Comparison of ENCODE assay signal across 10 mouse cellular contexts in genomic region chr15:83084022-83084640, GRCm38 (mm10). TPM values are rescaled to one million over a fixed set of nuclear protein-coding genes. Genes with fewer than 3 reads are reported as not detected.
DNase-seq lines count a peak whose midpoint lies in the region; ATAC-seq lines count a peak whose summit lies in the region.
"Had no signal": no experiment of that assay in that cellular context is flagged by ENCODE, and none has a peak within 500 bp of the region (broad histone marks: within the 10 kb centered on the region; RNA-seq: fewer than 3 reads in every experiment).

No protein-coding gene starts in this region.

- DNase-seq in forebrain, embryonic 10.5 days (ENCODE audit: extremely low spot score, low spot score): no peak
- DNase-seq in ZHBTc4 (ENCODE audit: low read depth, low spot score): peak; percentile 32
- DNase-seq in hindbrain, embryonic 10.5 days (ENCODE audit: low spot score): no peak
- DNase-seq in left cerebral cortex, postnatal 25 days (ENCODE audit: low spot score in 2 of 2): peak; percentile 20 to 36
- DNase-seq in B cell, adult 2 months: no peak
- DNase-seq in lung, postnatal 25 days (ENCODE audit: low spot score): no peak

- no peak overlapping the region for H3K4me3 ChIP-seq in forebrain, embryonic 13.5 days
- H3K4me3 ChIP-seq in forebrain, embryonic 10.5 days: no peak overlapping the region
- no peak overlapping the region for H3K4me3 ChIP-seq in hindbrain, embryonic 10.5 days
- H3K4me3 ChIP-seq: embryonic facial prominence, embryonic 12.5 days had no signal

- H3K4me2 ChIP-seq in forebrain, embryonic 13.5 days: peak overlapping the region; percentile 9; the same call in 1 of the 2 replicates
- H3K4me2 ChIP-seq: embryonic facial prominence, embryonic 12.5 days had no signal

- H3K36me3 ChIP-seq in forebrain, embryonic 13.5 days (ENCODE audit: poor library complexity, severe bottlenecking): no peaks in the 10 kb centered on the region
- no peaks in the 10 kb centered on the region for H3K36me3 ChIP-seq in forebrain, embryonic 10.5 days (replicated peaks)
- no peaks in the 10 kb centered on the region for H3K36me3 ChIP-seq in hindbrain, embryonic 10.5 days
- H3K36me3 ChIP-seq: embryonic facial prominence, embryonic 12.5 days had no signal

- peak overlapping the region; percentile 70 for H3K27ac ChIP-seq in forebrain, embryonic 13.5 days
- H3K27ac ChIP-seq in forebrain, embryonic 10.5 days: no peak overlapping the region
- 0 out of 2 replicates have a peak overlapping the region, but pooled peaks have one; percentile 20 for H3K27ac ChIP-seq in hindbrain, embryonic 10.5 days
- H3K27ac ChIP-seq: embryonic facial prominence, embryonic 12.5 days; liver, embryonic 14.5 days had no signal

- peak; percentile 57; the same call in 1 of the 2 replicates for ATAC-seq in forebrain, embryonic 13.5 days
- no peak for ATAC-seq in erythroblast, adult 5-6 weeks (replicated peaks; ENCODE audit: low FRiP score, poor library complexity, severe bottlenecking)

- no peaks in the 10 kb centered on the region for H3K9me3 ChIP-seq in forebrain, embryonic 13.5 days (replicated peaks)
- H3K9me3 ChIP-seq in forebrain, embryonic 10.5 days: no peaks in the 10 kb centered on the region
- no peaks in the 10 kb centered on the region for H3K9me3 ChIP-seq in hindbrain, embryonic 10.5 days
- H3K9me3 ChIP-seq: embryonic facial prominence, embryonic 12.5 days had no signal

- 49% methylated on average over 13 of the region's 13 CpGs for WGBS in forebrain, embryonic 13.5 days
- WGBS in forebrain, embryonic 10.5 days: 75% methylated on average over 13 of the region's 13 CpGs
- 58% methylated on average over 13 of the region's 13 CpGs for WGBS in hindbrain, embryonic 10.5 days

- H3K27me3 ChIP-seq in forebrain, embryonic 13.5 days: peaks cover 16% of the 10 kb centered on the region
- peaks cover 42% of the 10 kb centered on the region for H3K27me3 ChIP-seq in forebrain, embryonic 10.5 days (ENCODE audit: poor library complexity, severe bottlenecking)
- peaks cover 39% of the 10 kb centered on the region for H3K27me3 ChIP-seq in hindbrain, embryonic 10.5 days (ENCODE audit: insufficient read depth, poor library complexity, severe bottlenecking)

- peaks cover 26% of the 10 kb centered on the region for H3K4me1 ChIP-seq in forebrain, embryonic 13.5 days
- H3K4me1 ChIP-seq in forebrain, embryonic 10.5 days: peaks cover 33% of the 10 kb centered on the region
- peaks cover 47% of the 10 kb centered on the region for H3K4me1 ChIP-seq in hindbrain, embryonic 10.5 days (replicated peaks)

- peak overlapping the region; percentile 51 for H3K9ac ChIP-seq in forebrain, embryonic 13.5 days
- H3K9ac ChIP-seq: embryonic facial prominence, embryonic 12.5 days; liver, embryonic 14.5 days had no signal

- intact Hi-C loops in left cerebral cortex, postnatal 25 days (cut with DNase I): loop anchor here (2.0 kb wide), 2 partner anchors 27 kb away; no protein-coding TSS in a partner anchor

RNA-seq across cellular contexts. Expression of gene Serhl, which starts 5.2 kb away (rescaled TPM):
- 35.4 and 36.9 TPM in 2 replicates for polyA plus RNA-seq in forebrain, embryonic 13.5 days (2015; fragmentation: Nextera tagmentation; extraction: Ambion mirVana)
- 49.7 and 51.8 TPM in 2 replicates for polyA plus RNA-seq in forebrain, embryonic 10.5 days (2016; fragmentation: Nextera tagmentation; extraction: Ambion mirVana)
- 57.1 and 58.9 TPM in 2 replicates for polyA plus RNA-seq in hindbrain, embryonic 10.5 days (2016; fragmentation: Nextera tagmentation; extraction: Ambion mirVana)
- 1 to 10 TPM; 8.3 to 9.8 TPM for total RNA-seq in left cerebral cortex, postnatal 25 days (2021)
- total RNA-seq in erythroblast, adult 5-6 weeks (2015; ENCODE audit: low replicate concordance): 14.2 and 18.3 TPM in 2 replicates
- 7.0 and 19.4 TPM in 2 replicates for total RNA-seq in erythroblast, adult 5-6 weeks (2017; ENCODE audit: low replicate concordance)

RNA-seq across cellular contexts. Expression of gene Rrp7a, which starts 38.5 kb away (rescaled TPM):
- polyA plus RNA-seq in forebrain, embryonic 13.5 days (2015; fragmentation: Nextera tagmentation; extraction: Ambion mirVana): 64.2 and 77.1 TPM in 2 replicates
- polyA plus RNA-seq in forebrain, embryonic 10.5 days (2016; fragmentation: Nextera tagmentation; extraction: Ambion mirVana): 81.9 and 86.5 TPM in 2 replicates
- 85.3 and 85.4 TPM in 2 replicates for polyA plus RNA-seq in hindbrain, embryonic 10.5 days (2016; fragmentation: Nextera tagmentation; extraction: Ambion mirVana)
- total RNA-seq in left cerebral cortex, postnatal 25 days (2021): 100 to 1,000 TPM; 140 to 161 TPM
- 3.3 and 13.0 TPM in 2 replicates for total RNA-seq in erythroblast, adult 5-6 weeks (2015; ENCODE audit: low replicate concordance)
- total RNA-seq in erythroblast, adult 5-6 weeks (2017; ENCODE audit: low replicate concordance): 9.1 and 30.8 TPM in 2 replicates

RNA-seq across cellular contexts. Expression of gene Nfam1, which starts 51.0 kb away (rescaled TPM):
- 1.2 and 1.5 TPM in 2 replicates for polyA plus RNA-seq in forebrain, embryonic 13.5 days (2015; fragmentation: Nextera tagmentation; extraction: Ambion mirVana)
- polyA plus RNA-seq in forebrain, embryonic 10.5 days (2016; fragmentation: Nextera tagmentation; extraction: Ambion mirVana): 1.6 and 2.3 TPM in 2 replicates
- polyA plus RNA-seq in hindbrain, embryonic 10.5 days (2016; fragmentation: Nextera tagmentation; extraction: Ambion mirVana): 2.8 and 3.6 TPM in 2 replicates
- 1 to 10 TPM; 2.0 to 2.8 TPM for total RNA-seq in left cerebral cortex, postnatal 25 days (2021)
- total RNA-seq in erythroblast, adult 5-6 weeks (2015; ENCODE audit: low replicate concordance): 26.3 and 27.6 TPM in 2 replicates
- total RNA-seq in erythroblast, adult 5-6 weeks (2017; ENCODE audit: low replicate concordance): 18.4 and 30.1 TPM in 2 replicates

Comparison
In these comparisons a context has a peak if more than half of its experiments do, and no peak if none do; other contexts are left out.
1. DNase-seq: peak in ZHBTc4 (single experiment) and left cerebral cortex, postnatal 25 days (2 of 2); none in forebrain, embryonic 10.5 days (single experiment), hindbrain, embryonic 10.5 days (single experiment), B cell, adult 2 months (0 of 2) and lung, postnatal 25 days (single experiment).